Mouse (Mus musculus) heart, postnatal 0 days (tissue): ENCODE measurements at regions not wholly inside any gene's neighbourhood (a gene's known extent, or its start where the extent isn't known, plus 50 kb on each side); places are given as distances from the start of the nearest gene placed in this dataset.

Source experiments
- CTCF ChIP-seq: IDR thresholded peaks from 2 replicates; pipeline ENCODE4 v1.5.1; 2016; ENCODE audit warnings: antibody characterized with exemption, control low read depth, low read depth
- EP300 ChIP-seq: IDR thresholded peaks from 2 replicates; pipeline ENCODE4 v1.6.1; 2016; ENCODE audit warnings: antibody characterized with exemption, low read depth

GRCm38 (mm10) chr4:105914996-105915395, 125.3 kb downstream of the Gm12728 start:
- TF ChIP-seq EP300 = no peak
- TF ChIP-seq CTCF = peak; percentile 57
